Mouse (Mus musculus): ENCODE results near the gene Adamts9. TPM values are rescaled to one million over a fixed set of nuclear protein-coding genes. Genes with fewer than 3 reads are reported as not detected.

Gene Adamts9
- total and polyA plus RNA-seq, 2 experiments from 2014 or later, result 2.0 to 9.4 TPM

DNA sequence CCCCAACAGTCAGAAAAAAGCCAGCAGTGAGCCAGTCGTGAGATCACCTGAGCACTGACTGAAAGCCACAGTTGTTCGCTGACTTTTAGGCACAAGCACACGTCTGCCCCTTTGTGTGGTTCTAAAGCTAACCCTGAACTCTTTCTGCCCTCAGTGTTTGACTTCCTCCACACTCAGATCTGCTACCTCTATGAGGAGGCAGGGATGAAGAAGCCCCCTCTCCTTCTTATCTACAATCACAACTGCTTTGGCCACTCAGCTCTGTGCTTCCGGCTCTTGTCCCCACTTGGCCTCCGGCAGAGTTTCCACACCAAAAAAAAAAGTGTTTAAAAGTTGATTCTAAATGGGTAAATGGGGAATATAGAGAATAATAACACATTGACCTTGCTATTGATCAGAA lies 67.2 kb downstream of the Adamts9 start:
- Histone ChIP-seq H3K4me3 (ENCODE audit: low read depth, low read length) (no peak overlapping the region), H3K36me3 (ENCODE audit: insufficient read depth, low read length) (no peaks in the 10 kb centered on the region; the same call in 1 of the 2 replicates), H3K4me1 (ENCODE audit: insufficient read depth, low read length) (no peaks in the 10 kb centered on the region), H3K4me2 (ENCODE audit: low read depth, low read length, poor library complexity, severe bottlenecking) (no peak overlapping the region), H3K9ac (replicated peaks; ENCODE audit: low read length, poor library complexity, severe bottlenecking) (no peak overlapping the region), H3K27me3 (ENCODE audit: insufficient read depth, low read length) (no peaks in the 10 kb centered on the region), H3K9me3 (ENCODE audit: low read length) (no peaks in the 10 kb centered on the region), H3K27ac (ENCODE audit: low read depth, low read length) (no peak overlapping the region)
- DNase-seq (ENCODE audit: low spot score) (no peak), ATAC-seq (ENCODE audit: low FRiP score) (no peak)
- no peak for TF ChIP-seq CTCF (IDR thresholded peaks at IDR 0.05)
- WGBS, result 80% methylated on average over 5 of the region's 5 CpGs

DNA sequence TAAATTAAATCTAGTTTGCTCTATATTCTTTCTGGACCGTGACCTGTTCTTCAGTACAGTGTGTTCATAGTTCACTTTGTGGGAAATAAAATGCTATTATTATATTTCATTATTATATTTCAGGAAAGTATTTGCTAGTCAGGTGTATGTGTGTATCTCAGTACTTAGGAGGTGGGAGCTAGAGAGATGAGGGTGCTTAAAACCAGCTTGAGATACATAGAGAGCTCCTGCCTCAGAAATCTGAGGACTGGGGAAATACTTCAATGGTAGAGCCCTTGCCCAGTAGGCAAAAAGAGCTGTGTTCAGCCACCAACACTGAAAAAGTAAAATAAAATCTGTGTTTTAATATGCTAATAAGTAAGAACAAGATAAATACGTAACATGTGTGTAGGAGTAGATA lies 68.0 kb downstream of the Adamts9 start:
- Histone ChIP-seq H3K9ac (replicated peaks; ENCODE audit: low read length, poor library complexity, severe bottlenecking) (no peak overlapping the region), H3K27me3 (ENCODE audit: insufficient read depth, low read length) (no peaks in the 10 kb centered on the region), H3K36me3 (ENCODE audit: insufficient read depth, low read length) (no peaks in the 10 kb centered on the region; the same call in 1 of the 2 replicates), H3K27ac (ENCODE audit: low read depth, low read length) (no peak overlapping the region), H3K4me3 (ENCODE audit: low read depth, low read length) (no peak overlapping the region), H3K4me2 (ENCODE audit: low read depth, low read length, poor library complexity, severe bottlenecking) (no peak overlapping the region), H3K4me1 (ENCODE audit: insufficient read depth, low read length) (no peaks in the 10 kb centered on the region), H3K9me3 (ENCODE audit: low read length) (no peaks in the 10 kb centered on the region)
- no peak for TF ChIP-seq CTCF (IDR thresholded peaks at IDR 0.05)
- ATAC-seq (ENCODE audit: low FRiP score) (no peak), DNase-seq (ENCODE audit: low spot score) (no peak)
- 85% methylated on average over 2 of the region's 2 CpGs for WGBS

DNA sequence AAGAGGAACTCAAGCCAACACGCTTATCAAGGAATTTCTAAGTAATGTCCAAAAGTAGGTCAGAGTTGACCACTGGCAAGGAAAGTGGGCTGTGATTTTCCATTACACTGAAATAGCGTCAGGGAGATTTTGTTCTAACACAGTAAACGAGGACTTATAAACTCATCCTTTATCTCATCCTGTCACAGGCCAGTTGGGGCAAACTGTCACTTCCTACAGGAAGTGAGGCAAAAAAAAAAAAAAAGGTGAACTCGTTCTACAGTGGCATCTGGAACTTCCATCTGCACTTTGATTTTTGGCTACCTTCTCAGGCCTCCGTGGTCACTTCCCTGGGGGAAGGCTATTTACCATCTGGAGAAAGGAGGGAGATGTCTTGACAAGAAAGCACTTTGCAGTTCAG lies 68.4 kb downstream of the Adamts9 start:
- no peak overlapping the region for H3K9ac ChIP-seq (replicated peaks; ENCODE audit: low read length, poor library complexity, severe bottlenecking)
- H3K27me3 ChIP-seq (ENCODE audit: insufficient read depth, low read length), result no peaks in the 10 kb centered on the region
- no peak for TF ChIP-seq CTCF (IDR thresholded peaks at IDR 0.05)
- 81% methylated on average over 5 of the region's 5 CpGs for WGBS
- H3K36me3 ChIP-seq (ENCODE audit: insufficient read depth, low read length), result no peaks in the 10 kb centered on the region; the same call in 1 of the 2 replicates
- no peak for DNase-seq (ENCODE audit: low spot score)
- H3K4me1 ChIP-seq (ENCODE audit: insufficient read depth, low read length), result no peaks in the 10 kb centered on the region
- no peak overlapping the region for H3K27ac ChIP-seq (ENCODE audit: low read depth, low read length)
- no peak overlapping the region for H3K4me3 ChIP-seq (ENCODE audit: low read depth, low read length)
- no peak overlapping the region for H3K4me2 ChIP-seq (ENCODE audit: low read depth, low read length, poor library complexity, severe bottlenecking)
- ATAC-seq (ENCODE audit: low FRiP score), result no peak
- no peaks in the 10 kb centered on the region for H3K9me3 ChIP-seq (ENCODE audit: low read length)

DNA sequence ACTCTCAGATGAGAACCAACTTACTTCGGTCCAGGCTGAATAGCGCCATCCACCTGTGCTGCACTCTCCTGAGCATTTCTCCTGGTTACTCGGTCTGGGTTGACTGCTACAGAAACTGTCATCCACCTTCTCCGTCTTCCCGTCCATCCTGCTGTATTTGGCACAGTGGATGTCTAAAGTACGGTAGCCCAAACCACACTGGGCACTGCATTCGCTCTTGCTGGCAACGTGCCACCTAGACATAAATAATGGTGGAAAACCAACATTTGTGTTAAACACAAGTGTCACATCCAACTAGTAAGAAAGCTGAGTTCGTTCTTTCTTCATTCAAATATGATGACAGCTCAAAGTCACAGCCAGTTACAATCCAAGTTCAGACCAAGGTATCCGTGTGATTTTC lies 70.5 kb downstream of the Adamts9 start:
- no peak overlapping the region for H3K4me2 ChIP-seq (ENCODE audit: low read depth, low read length, poor library complexity, severe bottlenecking)

DNA sequence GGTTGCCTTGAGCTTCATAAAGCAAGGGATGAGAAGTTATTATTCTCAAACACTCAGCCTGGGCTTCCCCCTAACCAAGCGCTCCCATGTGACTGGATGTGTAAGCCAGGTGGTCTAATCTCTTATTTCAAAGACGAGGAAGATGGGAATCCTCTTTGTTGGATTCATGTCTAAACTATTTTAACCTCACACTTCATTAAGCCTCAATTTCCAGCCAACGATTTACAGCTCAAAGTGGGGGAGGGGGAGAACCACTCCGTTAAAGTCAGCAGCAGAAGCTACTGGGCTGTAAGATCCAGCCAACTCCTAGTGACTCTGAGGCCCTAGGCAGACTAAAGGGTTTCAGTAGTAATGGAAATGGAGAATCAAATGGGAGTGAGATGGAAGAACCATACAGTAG lies 71.5 kb downstream of the Adamts9 start:
- H3K9me3 ChIP-seq (ENCODE audit: low read length), result no peaks in the 10 kb centered on the region
- no peaks in the 10 kb centered on the region; the same call in 1 of the 2 replicates for H3K36me3 ChIP-seq (ENCODE audit: insufficient read depth, low read length)
- no peak for TF ChIP-seq CTCF (IDR thresholded peaks at IDR 0.05)
- no peaks in the 10 kb centered on the region for H3K27me3 ChIP-seq (ENCODE audit: insufficient read depth, low read length)
- H3K9ac ChIP-seq (replicated peaks; ENCODE audit: low read length, poor library complexity, severe bottlenecking), result no peak overlapping the region
- ATAC-seq (ENCODE audit: low FRiP score), result no peak
- no peak overlapping the region for H3K4me3 ChIP-seq (ENCODE audit: low read depth, low read length)
- H3K27ac ChIP-seq (ENCODE audit: low read depth, low read length), result no peak overlapping the region
- no peaks in the 10 kb centered on the region for H3K4me1 ChIP-seq (ENCODE audit: insufficient read depth, low read length)
- no peak overlapping the region for H3K4me2 ChIP-seq (ENCODE audit: low read depth, low read length, poor library complexity, severe bottlenecking)
- 52% methylated on average over 4 of the region's 4 CpGs for WGBS
- no peak for DNase-seq (ENCODE audit: low spot score)

More for the DNA sequence above, 70.5 kb downstream of the Adamts9 start:
- DNase-seq (ENCODE audit: low spot score) (no peak), ATAC-seq (ENCODE audit: low FRiP score) (no peak)
- Histone ChIP-seq H3K9me3 (ENCODE audit: low read length) (no peaks in the 10 kb centered on the region), H3K36me3 (ENCODE audit: insufficient read depth, low read length) (no peaks in the 10 kb centered on the region; the same call in 1 of the 2 replicates), H3K4me1 (ENCODE audit: insufficient read depth, low read length) (no peaks in the 10 kb centered on the region), H3K27ac (ENCODE audit: low read depth, low read length) (no peak overlapping the region), H3K9ac (replicated peaks; ENCODE audit: low read length, poor library complexity, severe bottlenecking) (no peak overlapping the region), H3K4me3 (ENCODE audit: low read depth, low read length) (no peak overlapping the region), H3K27me3 (ENCODE audit: insufficient read depth, low read length) (no peaks in the 10 kb centered on the region)
- no peak for TF ChIP-seq CTCF (IDR thresholded peaks at IDR 0.05)
- 85% methylated on average over 10 of the region's 10 CpGs for WGBS

DNA sequence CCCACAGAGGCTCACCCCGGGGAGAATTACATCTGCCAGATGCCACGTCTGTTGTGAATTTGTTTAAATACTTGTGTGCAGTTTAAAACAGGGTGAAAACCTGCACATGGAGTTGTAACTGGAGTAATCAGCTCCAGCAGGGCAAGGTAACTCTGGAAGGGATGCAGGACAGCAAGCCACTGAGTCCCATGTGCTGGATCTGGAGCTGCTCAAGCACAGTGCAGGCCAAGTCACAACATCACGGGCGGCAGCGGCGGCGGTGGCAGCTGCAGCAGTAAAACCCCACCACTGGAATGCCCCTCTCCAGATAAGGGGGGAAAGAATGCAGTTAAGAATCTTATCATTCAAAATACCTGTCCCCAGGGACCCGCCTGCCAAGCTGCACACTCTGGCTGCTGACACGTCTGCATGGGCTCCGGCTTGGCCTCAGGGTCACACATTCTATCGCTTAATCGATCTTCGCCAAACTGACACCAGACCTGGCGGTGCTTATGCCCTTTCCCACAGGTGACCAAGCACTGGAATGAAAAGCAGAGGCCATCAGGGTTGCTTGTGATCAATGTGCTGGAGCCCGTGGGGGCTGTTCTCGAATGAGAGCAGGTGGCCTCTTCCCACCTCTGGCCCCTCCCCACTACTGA lies 73.6 kb downstream of the Adamts9 start:
- ATAC-seq (ENCODE audit: low FRiP score), result no peak
- Histone ChIP-seq H3K27me3 (ENCODE audit: insufficient read depth, low read length) (no peaks in the 10 kb centered on the region), H3K4me3 (ENCODE audit: low read depth, low read length) (no peak overlapping the region), H3K36me3 (ENCODE audit: insufficient read depth, low read length) (no peaks in the 10 kb centered on the region; the same call in 1 of the 2 replicates), H3K27ac (ENCODE audit: low read depth, low read length) (no peak overlapping the region), H3K4me1 (ENCODE audit: insufficient read depth, low read length) (no peaks in the 10 kb centered on the region), H3K9me3 (ENCODE audit: low read length) (no peaks in the 10 kb centered on the region), H3K9ac (replicated peaks; ENCODE audit: low read length, poor library complexity, severe bottlenecking) (no peak overlapping the region), H3K4me2 (ENCODE audit: low read depth, low read length, poor library complexity, severe bottlenecking) (no peak overlapping the region)
- no peak for DNase-seq (ENCODE audit: low spot score)
- WGBS, result 78% methylated on average over 16 of the region's 16 CpGs
- TF ChIP-seq CTCF (IDR thresholded peaks at IDR 0.05), result no peak
